Mouse (Mus musculus) thymus, adult 2 months (tissue): ENCODE data around the gene Catsperg1.

ENCODE experiments used
- CTCF ChIP-seq: fragments of 200-500 bp; IDR thresholded peaks from 2 replicates; pipeline ENCODE4 v1.5.1; 2012; ENCODE audit warnings: mild to moderate bottlenecking, control low read depth, low read length, moderate library complexity, borderline replicate concordance; ENCODE audit not compliant: control insufficient read depth, poor library complexity, insufficient read depth; ENCODE audit errors: extremely low read depth
- POLR2A ChIP-seq: fragments of 200-500 bp; IDR thresholded peaks from 2 replicates; pipeline ENCODE4 v1.6.1; 2012; ENCODE audit warnings: mild to moderate bottlenecking, low read length, control low read depth, moderate library complexity; ENCODE audit not compliant: control insufficient read depth, poor library complexity, insufficient read depth; ENCODE audit errors: extremely low read depth

DNA sequence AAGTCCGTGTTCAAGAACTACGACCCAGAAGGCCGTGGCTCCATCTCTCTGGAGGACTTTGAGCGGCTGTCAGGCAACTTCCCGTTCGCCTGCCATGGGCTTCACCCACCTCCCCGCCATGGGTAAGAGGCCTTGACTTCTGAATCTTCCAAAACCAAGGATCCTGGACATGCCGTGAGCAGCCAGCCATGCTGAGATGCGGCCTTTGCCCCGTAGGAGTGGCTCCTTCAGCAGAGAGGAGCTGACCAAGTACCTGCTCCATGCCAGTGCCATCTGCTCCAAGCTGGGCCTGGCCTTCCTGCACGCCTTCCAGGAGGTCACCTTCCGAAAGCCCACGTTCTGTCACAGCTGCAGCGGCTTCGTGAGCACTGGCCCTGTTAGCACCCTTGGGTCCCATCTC is 65.1 kb downstream of the Catsperg1 start:
- TF ChIP-seq CTCF: no peak
- TF ChIP-seq POLR2A: no peak
